Mouse (Mus musculus) ES-Bruce4 (cell line): ENCODE data around the gene Cnksr3.
A peak's percentile ranks its signal among the peaks of the same experiment; 100 is the strongest.

Source experiments
- CTCF ChIP-seq: IDR thresholded peaks from one replicate; pipeline ENCODE4 v1.8.1; 2011; ENCODE audit warnings: low read depth, low read length
- POLR2A ChIP-seq: IDR thresholded peaks from one replicate; pipeline ENCODE4 v1.8.1; 2011; ENCODE audit warnings: low read length; ENCODE audit not compliant: insufficient read depth

GRCm38 (mm10) chr10:7234601-7235000, 22.6 kb upstream of the Cnksr3 start:
- peak; percentile 1 for TF ChIP-seq CTCF
- no peak for TF ChIP-seq POLR2A
